Mouse (Mus musculus) olfactory bulb, adult 2 months (tissue): ENCODE data around the gene Qk.

Source experiments
- CTCF ChIP-seq: fragments of 200-500 bp; IDR thresholded peaks from 2 replicates; pipeline ENCODE4 v1.5.1; 2012; ENCODE audit warnings: low read depth, mild to moderate bottlenecking, low read length, moderate library complexity; ENCODE audit not compliant: insufficient read depth
- POLR2A ChIP-seq: fragments of 200-500 bp; IDR thresholded peaks from 2 replicates; pipeline ENCODE4 v1.6.1; 2012; ENCODE audit warnings: mild to moderate bottlenecking, low read depth, low read length, moderate library complexity; ENCODE audit not compliant: insufficient read depth

DNA sequence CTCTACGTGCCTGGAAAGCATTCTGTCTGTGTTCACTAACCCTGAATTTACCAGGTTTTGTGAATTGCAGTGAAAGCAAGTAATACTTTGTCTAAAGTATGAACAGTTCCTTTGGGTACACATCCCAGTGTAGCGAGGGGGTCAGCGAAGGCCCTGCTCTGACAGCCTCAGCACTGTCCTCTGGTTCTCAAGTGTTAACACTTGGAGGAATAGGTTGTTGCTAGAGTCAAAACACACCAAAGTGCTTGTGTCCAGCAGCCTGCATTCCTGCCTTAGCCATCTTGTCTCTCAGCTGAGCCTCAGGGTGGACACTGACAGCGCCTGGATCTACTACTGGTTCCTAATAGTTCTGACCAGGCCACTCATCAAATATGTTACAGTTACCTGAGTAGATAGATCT lies 6.3 kb upstream of the Qk start:
- no peak for TF ChIP-seq CTCF
- no peak for TF ChIP-seq POLR2A
